Comparison of ENCODE assay signal across 20 mouse cellular contexts in the genomic region with DNA sequence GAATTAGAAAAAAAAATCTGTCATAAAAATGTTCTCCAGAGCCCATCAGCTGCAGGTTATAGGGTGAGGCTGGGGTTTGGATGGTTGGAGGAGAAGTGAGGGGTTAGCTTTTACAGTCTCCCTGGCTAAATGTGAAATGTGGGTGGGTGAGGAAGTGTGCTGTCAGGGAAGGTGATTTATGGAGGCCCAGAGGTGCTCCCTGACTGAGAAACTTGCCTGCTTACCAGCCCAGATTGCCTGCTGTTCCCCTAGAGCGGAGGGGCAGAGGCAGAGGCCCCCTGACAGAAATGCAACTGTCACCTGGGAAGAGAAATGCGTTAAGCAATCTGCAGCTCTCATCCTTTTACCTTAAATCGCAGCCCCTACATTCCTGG.
DNase-seq lines count a peak whose midpoint lies in the region; ATAC-seq lines count a peak whose summit lies in the region.
"Had no signal": no experiment of that assay in that cellular context is flagged by ENCODE, and none has a peak within 500 bp of the region (broad histone marks: within the 10 kb centered on the region; RNA-seq: fewer than 3 reads in every experiment).

No protein-coding gene starts in this region.

- H3K9me3 ChIP-seq in kidney, embryonic 16.5 days (ENCODE audit: low read length) = peaks cover 4% of the 10 kb centered on the region; the same call in 1 of the 2 replicates
- peaks cover 7% of the 10 kb centered on the region; the same call in 1 of the 2 replicates for H3K9me3 ChIP-seq in limb, embryonic 13.5 days
- no peaks in the 10 kb centered on the region for H3K9me3 ChIP-seq in forebrain, embryonic 11.5 days (ENCODE audit: control insufficient read depth, low read length)
- H3K9me3 ChIP-seq: hindbrain, embryonic 15.5 days; midbrain, embryonic 13.5 days had no signal

- H3K4me2 ChIP-seq in kidney, embryonic 16.5 days (replicated peaks; ENCODE audit: low read depth, low read length) = no peak overlapping the region
- no peak overlapping the region for H3K4me2 ChIP-seq in limb, embryonic 13.5 days (replicated peaks)
- H3K4me2 ChIP-seq in forebrain, embryonic 11.5 days (ENCODE audit: low read depth, low read length, severe bottlenecking) = no peak overlapping the region
- H3K4me2 ChIP-seq: hindbrain, embryonic 15.5 days; midbrain, embryonic 13.5 days had no signal

- peak; percentile 43 for DNase-seq in embryo, embryonic 10 days (ENCODE audit: low spot score)
- DNase-seq in embryo, embryonic 11 days = no peak
- DNase-seq in kidney, adult 8-10 months = no peak
- peak; percentile 34 for DNase-seq in 3T3-L1 (ENCODE audit: low read depth, low spot score)
- DNase-seq in forebrain, embryonic 11.5 days (ENCODE audit: low spot score) = no peak
- DNase-seq in yolk sac, embryonic 10.5 days (ENCODE audit: low spot score) = no peak
- DNase-seq: cerebellum, postnatal 10 days; gastrocnemius, adult 2 months; heart, adult 2 months; lung, adult 2 months; lung, postnatal 36 days; thymus, postnatal 25 days had no signal

- H3K27me3 ChIP-seq in kidney, embryonic 16.5 days (ENCODE audit: insufficient read depth, low read length) = no peaks in the 10 kb centered on the region
- peaks cover 22% of the 10 kb centered on the region for H3K27me3 ChIP-seq in limb, embryonic 13.5 days
- H3K27me3 ChIP-seq in forebrain, embryonic 11.5 days (ENCODE audit: control insufficient read depth, insufficient read depth, low read length) = no peaks in the 10 kb centered on the region
- H3K27me3 ChIP-seq: CH12.LX; hindbrain, embryonic 15.5 days; midbrain, embryonic 13.5 days had no signal

- peaks cover 29% of the 10 kb centered on the region for H3K4me1 ChIP-seq in kidney, embryonic 16.5 days (ENCODE audit: insufficient read depth, low read length)
- H3K4me1 ChIP-seq in limb, embryonic 13.5 days = peaks cover 41% of the 10 kb centered on the region
- H3K4me1 ChIP-seq in forebrain, embryonic 11.5 days (replicated peaks; ENCODE audit: control insufficient read depth, insufficient read depth, low read length) = 0 out of 2 replicates have a peak, but pooled peaks cover 2% of the 10 kb centered on the region
- H3K4me1 ChIP-seq: midbrain, embryonic 13.5 days had no signal

- H3K4me3 ChIP-seq in kidney, embryonic 16.5 days (ENCODE audit: low read length) = no peak overlapping the region
- H3K4me3 ChIP-seq in limb, embryonic 13.5 days = no peak overlapping the region
- no peak overlapping the region for H3K4me3 ChIP-seq in forebrain, embryonic 11.5 days (ENCODE audit: low read depth, low read length)
- H3K4me3 ChIP-seq: erythroblast, embryonic 14.5 days; gastrocnemius, adult 2 months; heart, adult 2 months; hindbrain, embryonic 15.5 days; midbrain, embryonic 13.5 days; myocyte had no signal

- no peak overlapping the region for H3K9ac ChIP-seq in kidney, embryonic 16.5 days (replicated peaks; ENCODE audit: low read length)
- H3K9ac ChIP-seq in limb, embryonic 13.5 days = no peak overlapping the region
- H3K9ac ChIP-seq in forebrain, embryonic 11.5 days (ENCODE audit: low read length) = no peak overlapping the region
- H3K9ac ChIP-seq: hindbrain, embryonic 15.5 days; midbrain, embryonic 13.5 days had no signal

- WGBS in kidney, embryonic 16.5 days = 16% methylated on average over 3 of the region's 3 CpGs
- WGBS in limb, embryonic 13.5 days = 17% methylated on average over 3 of the region's 3 CpGs
- WGBS in forebrain, embryonic 11.5 days = 72% methylated on average over 3 of the region's 3 CpGs

- ATAC-seq in kidney, embryonic 16.5 days (ENCODE audit: low FRiP score, low TSS enrichment) = peak; percentile 59; the same call in 1 of the 2 replicates
- ATAC-seq in limb, embryonic 13.5 days (ENCODE audit: low FRiP score, low read depth) = no peak
- ATAC-seq in forebrain, embryonic 11.5 days (replicated peaks; ENCODE audit: low FRiP score) = no peak
- ATAC-seq: forebrain, embryonic 16.5 days; midbrain, embryonic 13.5 days had no signal

- H3K27ac ChIP-seq in kidney, embryonic 16.5 days (ENCODE audit: low read length) = peak overlapping the region; percentile 51; the same call in 1 of the 2 replicates
- 0 out of 2 replicates have a peak overlapping the region, but pooled peaks have one; percentile 3 for H3K27ac ChIP-seq in limb, embryonic 13.5 days
- no peak overlapping the region for H3K27ac ChIP-seq in forebrain, embryonic 11.5 days (ENCODE audit: low read depth, low read length)
- H3K27ac ChIP-seq: gastrocnemius, adult 2 months; heart, adult 2 months; hindbrain, embryonic 15.5 days; midbrain, embryonic 13.5 days had no signal

- H3K36me3 ChIP-seq in kidney, embryonic 16.5 days (ENCODE audit: insufficient read depth, low read length) = no peaks in the 10 kb centered on the region
- no peaks in the 10 kb centered on the region for H3K36me3 ChIP-seq in limb, embryonic 13.5 days
- H3K36me3 ChIP-seq in forebrain, embryonic 11.5 days (ENCODE audit: control insufficient read depth, insufficient read depth, low read length) = no peaks in the 10 kb centered on the region
- H3K36me3 ChIP-seq: hindbrain, embryonic 15.5 days; midbrain, embryonic 13.5 days had no signal

Comparison
In these comparisons a context has a peak if more than half of its experiments do, and no peak if none do; other contexts are left out.
1. DNase-seq: peak in embryo, embryonic 10 days (single experiment) and 3T3-L1 (single experiment); none in embryo, embryonic 11 days (single experiment), kidney, adult 8-10 months (0 of 2), forebrain, embryonic 11.5 days (single experiment) and yolk sac, embryonic 10.5 days (single experiment).